Mouse (Mus musculus): Measurements from ENCODE around the gene 2310046K23Rik. TPM values are rescaled to one million over a fixed set of nuclear protein-coding genes. Genes with fewer than 3 reads are reported as not detected.
"Not testable (repeated sequence)": the region's sequence is repeated elsewhere in the genome, so short reads cannot be mapped to it uniquely, and the experiment has no call there.

The 2310046K23Rik gene
- polyA plus RNA-seq, 1 experiment, result not detected

- H3K4me3 ChIP-seq (ENCODE audit: insufficient read depth, low read length), result no peak overlapping the region
- TF ChIP-seq CTCF (IDR thresholded peaks at IDR 0.05; ENCODE audit: borderline replicate concordance, insufficient read depth, low read length) (peak; percentile 64; the same call in 1 of the 2 replicates), POLR2A (IDR thresholded peaks at IDR 0.05; ENCODE audit: low read depth, low read length) (no peak)
- H3K27ac ChIP-seq (ENCODE audit: insufficient read depth, low read length), result no peak overlapping the region
- no peaks in the 10 kb centered on the region for H3K4me1 ChIP-seq (ENCODE audit: control insufficient read depth, insufficient read depth, low read length)
Measured at GRCm38 (mm10) chr3:92510786-92511185, 23.5 kb downstream of the 2310046K23Rik start.

DNA sequence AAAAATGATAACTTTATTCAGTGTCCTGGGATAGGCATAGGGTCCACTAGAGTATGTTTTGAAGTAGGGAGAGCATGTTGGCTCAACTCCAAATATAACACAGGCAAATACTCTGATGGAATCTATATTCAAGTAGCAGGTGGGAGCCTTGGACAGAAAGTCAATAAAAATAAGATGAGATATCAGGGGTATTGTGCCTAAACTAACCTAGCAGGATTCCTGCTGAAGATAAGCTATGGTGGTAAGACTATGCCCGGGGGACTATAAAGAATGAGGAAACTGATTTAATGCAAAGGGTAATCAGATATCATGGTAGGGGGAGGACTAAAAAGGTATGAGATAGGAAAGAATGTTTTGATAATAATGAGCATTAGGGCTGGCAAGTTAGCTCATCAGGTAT is 26.1 kb downstream of the 2310046K23Rik start:
- no peak overlapping the region for H3K4me3 ChIP-seq (ENCODE audit: insufficient read depth, low read length)
- no peaks in the 10 kb centered on the region for H3K4me1 ChIP-seq (ENCODE audit: control insufficient read depth, insufficient read depth, low read length)
- H3K27ac ChIP-seq (ENCODE audit: insufficient read depth, low read length), result no peak overlapping the region
- TF ChIP-seq POLR2A (IDR thresholded peaks at IDR 0.05; ENCODE audit: low read depth, low read length), result no peak
- no peak for TF ChIP-seq CTCF (IDR thresholded peaks at IDR 0.05; ENCODE audit: borderline replicate concordance, insufficient read depth, low read length)

DNA sequence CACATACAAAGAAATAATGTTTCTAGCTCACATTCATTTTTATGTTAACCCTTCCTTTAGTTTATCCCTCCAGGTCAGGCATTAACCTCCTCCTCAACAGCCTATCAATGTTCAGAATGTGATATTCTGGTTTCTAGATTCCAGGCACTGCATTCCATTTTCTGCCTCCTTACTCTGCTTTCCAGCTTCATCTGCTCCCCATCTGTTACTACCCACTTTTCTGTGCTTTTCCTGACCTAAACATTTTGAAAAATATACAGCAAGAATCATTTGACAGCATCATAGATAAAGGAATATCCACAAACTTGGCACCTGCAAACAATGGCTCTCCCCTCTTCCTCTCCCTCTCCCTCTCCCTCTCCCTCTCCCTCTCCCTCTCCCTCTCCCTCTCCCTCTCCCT is 30.8 kb downstream of the 2310046K23Rik start:
- Histone ChIP-seq H3K4me1 (ENCODE audit: control insufficient read depth, insufficient read depth, low read length) (no peaks in the 10 kb centered on the region), H3K4me3 (ENCODE audit: insufficient read depth, low read length) (no peak overlapping the region), H3K27ac (ENCODE audit: insufficient read depth, low read length) (no peak overlapping the region)
- TF ChIP-seq POLR2A (IDR thresholded peaks at IDR 0.05; ENCODE audit: low read depth, low read length) (no peak), CTCF (IDR thresholded peaks at IDR 0.05; ENCODE audit: borderline replicate concordance, insufficient read depth, low read length) (no peak)

DNA sequence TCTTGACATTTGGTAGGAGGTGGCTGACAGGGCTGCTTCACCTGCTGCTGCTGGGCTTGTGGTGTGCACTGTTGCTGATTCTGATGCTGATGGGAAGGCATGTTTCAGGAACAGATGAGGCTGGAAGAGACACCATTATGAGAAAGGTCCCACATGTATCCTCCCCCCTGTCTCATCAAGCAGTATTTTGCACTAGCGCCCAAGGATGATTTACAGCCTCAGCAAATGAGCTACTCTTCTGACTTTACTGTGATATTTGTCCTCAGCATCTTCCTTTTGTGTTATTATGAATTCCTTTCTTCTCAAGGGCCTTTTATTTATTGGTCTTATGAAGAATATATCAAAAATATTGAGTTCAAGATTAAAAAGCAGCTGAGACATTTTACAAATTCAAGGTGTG is 33.9 kb downstream of the 2310046K23Rik start, which contains the start of gene Sprr4:
Sprr4 (minus strand) TSS at position 101 of the 400 bp plus-strand sequence.
- Histone ChIP-seq H3K4me1 (ENCODE audit: control insufficient read depth, insufficient read depth, low read length) (no peaks in the 10 kb centered on the region), H3K4me3 (ENCODE audit: insufficient read depth, low read length) (no peak within 1 kb of the TSS), H3K27ac (ENCODE audit: insufficient read depth, low read length) (no peak within 1 kb of the TSS)
- TF ChIP-seq CTCF (IDR thresholded peaks at IDR 0.05; ENCODE audit: borderline replicate concordance, insufficient read depth, low read length), result no peak
- TF ChIP-seq POLR2A (IDR thresholded peaks at IDR 0.05; ENCODE audit: low read depth, low read length), result no peak

DNA sequence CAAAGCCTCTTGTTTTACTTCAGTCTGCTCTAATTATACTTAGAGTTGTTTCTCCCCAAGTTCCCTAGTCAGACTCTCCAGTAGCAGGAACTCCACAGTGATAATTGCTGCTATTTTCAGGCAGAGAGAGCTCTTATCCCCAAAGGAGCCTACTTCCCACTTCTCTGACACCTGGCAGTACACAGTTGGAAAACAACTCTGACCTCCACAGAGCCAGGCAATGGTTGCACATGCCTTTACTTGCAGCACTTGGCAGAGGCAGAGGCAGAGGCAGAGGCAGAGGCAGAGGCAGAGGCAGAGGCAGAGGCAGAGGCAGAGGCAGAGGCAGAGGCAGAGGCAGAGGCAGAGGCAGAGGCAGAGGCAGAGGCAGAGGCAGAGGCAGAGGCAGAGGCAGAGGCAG is 44.0 kb downstream of the 2310046K23Rik start:
- H3K4me3 ChIP-seq (ENCODE audit: insufficient read depth, low read length); H3K4me1 ChIP-seq (ENCODE audit: control insufficient read depth, insufficient read depth, low read length); H3K27ac ChIP-seq (ENCODE audit: insufficient read depth, low read length): not testable (repeated sequence)

DNA sequence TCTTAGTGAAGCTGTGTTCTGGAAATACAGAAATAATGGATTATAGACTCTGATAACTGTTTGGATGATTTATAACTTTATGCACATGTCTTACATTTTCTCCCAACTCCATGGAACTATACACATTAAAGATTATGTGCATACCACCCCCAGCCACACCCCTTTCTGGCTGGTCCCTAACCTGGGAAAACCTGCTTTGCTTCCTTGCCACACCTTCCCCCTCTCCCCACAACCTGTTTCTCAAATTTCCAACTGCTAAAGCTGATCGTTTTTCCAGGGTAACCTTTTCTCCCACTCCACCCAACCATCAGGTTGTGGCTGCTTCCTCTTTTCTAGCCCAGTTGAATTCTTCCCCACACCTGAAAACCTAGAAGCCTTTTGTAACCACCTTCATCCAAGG is 48.0 kb downstream of the 2310046K23Rik start:
- Histone ChIP-seq H3K4me3 (ENCODE audit: insufficient read depth, low read length) (no peak overlapping the region), H3K4me1 (ENCODE audit: control insufficient read depth, insufficient read depth, low read length) (0 out of 2 replicates have a peak, but pooled peaks cover 8% of the 10 kb centered on the region)
- TF ChIP-seq CTCF (IDR thresholded peaks at IDR 0.05; ENCODE audit: borderline replicate concordance, insufficient read depth, low read length) (no peak), POLR2A (IDR thresholded peaks at IDR 0.05; ENCODE audit: low read depth, low read length) (no peak)

DNA sequence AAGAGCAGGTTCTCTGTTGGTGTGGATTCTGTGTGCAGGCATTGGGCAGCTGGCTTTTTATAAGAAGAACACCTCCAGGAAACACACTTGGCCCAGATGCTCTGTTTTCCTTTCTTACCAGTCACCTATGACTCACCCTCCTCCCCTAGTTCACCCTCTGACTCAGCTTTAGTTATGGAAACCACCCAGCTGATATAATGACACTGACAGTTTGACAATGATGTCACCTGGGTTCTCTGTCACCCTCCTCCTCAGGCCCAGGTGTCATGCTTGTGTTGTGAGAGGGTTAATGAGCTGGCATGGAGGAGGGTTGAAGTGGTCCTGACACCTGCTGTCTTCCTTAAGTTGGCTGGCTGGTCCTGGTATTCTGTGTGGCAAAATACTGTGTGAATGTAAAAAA is 48.4 kb downstream of the 2310046K23Rik start, which contains the start of gene Sprr1a:
Sprr1a (minus strand) TSS at position 33 of the 400 bp plus-strand sequence.
- H3K4me3 ChIP-seq (ENCODE audit: insufficient read depth, low read length), result no peak within 1 kb of the TSS
- 0 out of 2 replicates have a peak, but pooled peaks cover 8% of the 10 kb centered on the region for H3K4me1 ChIP-seq (ENCODE audit: control insufficient read depth, insufficient read depth, low read length)
- no peak within 1 kb of the TSS for H3K27ac ChIP-seq (ENCODE audit: insufficient read depth, low read length)
- TF ChIP-seq POLR2A (IDR thresholded peaks at IDR 0.05; ENCODE audit: low read depth, low read length), result no peak
- TF ChIP-seq CTCF (IDR thresholded peaks at IDR 0.05; ENCODE audit: borderline replicate concordance, insufficient read depth, low read length), result no peak

More for the DNA sequence above, 48.0 kb downstream of the 2310046K23Rik start:
- no peak overlapping the region for H3K27ac ChIP-seq (ENCODE audit: insufficient read depth, low read length)

Other genes with a start within 250 kb of the 2310046K23Rik start
- gene Sprr2a3, start 249.1 kb downstream of the 2310046K23Rik start, polyA plus RNA-seq (2011; ENCODE audit: insufficient read length, low read depth, missing spikeins), result not detected in 2 replicates
- not detected in 2 replicates for gene Sprr2b, start 217.9 kb downstream of the 2310046K23Rik start, polyA plus RNA-seq (2011; ENCODE audit: insufficient read length, low read depth, missing spikeins)
- gene Sprr2d, start 195.4 kb downstream of the 2310046K23Rik start, polyA plus RNA-seq (2011; ENCODE audit: insufficient read length, low read depth, missing spikeins), result not detected in 2 replicates
- gene Sprr2e, start 182.4 kb downstream of the 2310046K23Rik start, polyA plus RNA-seq (2011; ENCODE audit: insufficient read length, low read depth, missing spikeins), result not detected in 2 replicates
- not detected in 2 replicates for gene Sprr2f, start 169.3 kb downstream of the 2310046K23Rik start, polyA plus RNA-seq (2011; ENCODE audit: insufficient read length, low read depth, missing spikeins)
- gene Sprr2h, start 148.8 kb downstream of the 2310046K23Rik start, polyA plus RNA-seq (2011; ENCODE audit: insufficient read length, low read depth, missing spikeins), result not detected in 2 replicates
- not detected in 2 replicates for gene Sprr2i, start 126.5 kb downstream of the 2310046K23Rik start, polyA plus RNA-seq (2011; ENCODE audit: insufficient read length, low read depth, missing spikeins)
- not detected in 2 replicates for gene Sprr2j-ps, start 116.4 kb downstream of the 2310046K23Rik start, polyA plus RNA-seq (2011; ENCODE audit: insufficient read length, low read depth, missing spikeins)
- gene Gm9774, start 105.1 kb downstream of the 2310046K23Rik start, polyA plus RNA-seq (2011; ENCODE audit: insufficient read length, low read depth, missing spikeins), result 25.6 and 29.8 TPM in 2 replicates
- 13.2 and 40.5 TPM in 2 replicates for gene Sprr2k, start 101.9 kb downstream of the 2310046K23Rik start, polyA plus RNA-seq (2011; ENCODE audit: insufficient read length, low read depth, missing spikeins)
- gene Sprr1b, start 95.7 kb downstream of the 2310046K23Rik start, polyA plus RNA-seq (2011; ENCODE audit: insufficient read length, low read depth, missing spikeins), result not detected in 2 replicates
- gene Sprr3, start 75.8 kb downstream of the 2310046K23Rik start, polyA plus RNA-seq (2011; ENCODE audit: insufficient read length, low read depth, missing spikeins), result 0.42 TPM in 1 of 2 replicates, not detected in the other
- 1.7 TPM in 1 of 2 replicates, not detected in the other for gene Sprr1a, start 48.6 kb downstream of the 2310046K23Rik start, polyA plus RNA-seq (2011; ENCODE audit: insufficient read length, low read depth, missing spikeins)
- gene Sprr4, start 34.0 kb downstream of the 2310046K23Rik start, polyA plus RNA-seq (2011; ENCODE audit: insufficient read length, low read depth, missing spikeins), result not detected in 2 replicates
- 0.25 TPM in 1 of 2 replicates, not detected in the other for gene Ivl, start 39.2 kb upstream of the 2310046K23Rik start, polyA plus RNA-seq (2011; ENCODE audit: insufficient read length, low read depth, missing spikeins)
- not detected in 2 replicates for gene Smcp, start 54.5 kb upstream of the 2310046K23Rik start, polyA plus RNA-seq (2011; ENCODE audit: insufficient read length, low read depth, missing spikeins)
- gene 2210017I01Rik, start 73.0 kb upstream of the 2310046K23Rik start, polyA plus RNA-seq (2011; ENCODE audit: insufficient read length, low read depth, missing spikeins), result not detected in 2 replicates
- not detected in 2 replicates for gene Lce6a, start 87.1 kb upstream of the 2310046K23Rik start, polyA plus RNA-seq (2011; ENCODE audit: insufficient read length, low read depth, missing spikeins)
- not detected in 2 replicates for gene Lce1a1, start 113.8 kb upstream of the 2310046K23Rik start, polyA plus RNA-seq (2011; ENCODE audit: insufficient read length, low read depth, missing spikeins)
- gene Lce1b, start 122.4 kb upstream of the 2310046K23Rik start, polyA plus RNA-seq (2011; ENCODE audit: insufficient read length, low read depth, missing spikeins), result not detected in 2 replicates
- gene Lce1a2, start 135.8 kb upstream of the 2310046K23Rik start, polyA plus RNA-seq (2011; ENCODE audit: insufficient read length, low read depth, missing spikeins), result not detected in 2 replicates
- gene Lce1c, start 144.7 kb upstream of the 2310046K23Rik start, polyA plus RNA-seq (2011; ENCODE audit: insufficient read length, low read depth, missing spikeins), result not detected in 2 replicates
- not detected in 2 replicates for gene Lce1d, start 152.7 kb upstream of the 2310046K23Rik start, polyA plus RNA-seq (2011; ENCODE audit: insufficient read length, low read depth, missing spikeins)
- not detected in 2 replicates for gene Lce1e, start 174.6 kb upstream of the 2310046K23Rik start, polyA plus RNA-seq (2011; ENCODE audit: insufficient read length, low read depth, missing spikeins)
- not detected in 2 replicates for gene Lce1f, start 185.8 kb upstream of the 2310046K23Rik start, polyA plus RNA-seq (2011; ENCODE audit: insufficient read length, low read depth, missing spikeins)
- gene Gm38119, start 204.6 kb upstream of the 2310046K23Rik start, polyA plus RNA-seq (2011; ENCODE audit: insufficient read length, low read depth, missing spikeins), result not detected in 2 replicates
- gene Lce1g, start 217.8 kb upstream of the 2310046K23Rik start, polyA plus RNA-seq (2011; ENCODE audit: insufficient read length, low read depth, missing spikeins), result not detected in 2 replicates
- not detected in 2 replicates for gene Lce1h, start 230.6 kb upstream of the 2310046K23Rik start, polyA plus RNA-seq (2011; ENCODE audit: insufficient read length, low read depth, missing spikeins)
- not detected in 2 replicates for gene Lce1i, start 244.4 kb upstream of the 2310046K23Rik start, polyA plus RNA-seq (2011; ENCODE audit: insufficient read length, low read depth, missing spikeins)

Measured in embryonic fibroblast, embryonic 13.5 days (primary cell).